Mouse (Mus musculus): ENCODE measurements around the gene Ppp1r3a. TPM values are rescaled to one million over a fixed set of nuclear protein-coding genes. Genes with fewer than 3 reads are reported as not detected.

The Ppp1r3a gene
- total RNA-seq, 2 experiments from 2014 or later: 65.5 to 69.7 TPM

Other genes starting within 250 kb of the Ppp1r3a start
- 1 to 10 TPM; 2.0 to 2.3 TPM for gene Foxp2, start 146.1 kb upstream of the Ppp1r3a start, total RNA-seq (2021)

Measured in heart, postnatal 25 days (tissue).